Comparison of ENCODE assay signal across 1 mouse cellular context in the genomic region with DNA sequence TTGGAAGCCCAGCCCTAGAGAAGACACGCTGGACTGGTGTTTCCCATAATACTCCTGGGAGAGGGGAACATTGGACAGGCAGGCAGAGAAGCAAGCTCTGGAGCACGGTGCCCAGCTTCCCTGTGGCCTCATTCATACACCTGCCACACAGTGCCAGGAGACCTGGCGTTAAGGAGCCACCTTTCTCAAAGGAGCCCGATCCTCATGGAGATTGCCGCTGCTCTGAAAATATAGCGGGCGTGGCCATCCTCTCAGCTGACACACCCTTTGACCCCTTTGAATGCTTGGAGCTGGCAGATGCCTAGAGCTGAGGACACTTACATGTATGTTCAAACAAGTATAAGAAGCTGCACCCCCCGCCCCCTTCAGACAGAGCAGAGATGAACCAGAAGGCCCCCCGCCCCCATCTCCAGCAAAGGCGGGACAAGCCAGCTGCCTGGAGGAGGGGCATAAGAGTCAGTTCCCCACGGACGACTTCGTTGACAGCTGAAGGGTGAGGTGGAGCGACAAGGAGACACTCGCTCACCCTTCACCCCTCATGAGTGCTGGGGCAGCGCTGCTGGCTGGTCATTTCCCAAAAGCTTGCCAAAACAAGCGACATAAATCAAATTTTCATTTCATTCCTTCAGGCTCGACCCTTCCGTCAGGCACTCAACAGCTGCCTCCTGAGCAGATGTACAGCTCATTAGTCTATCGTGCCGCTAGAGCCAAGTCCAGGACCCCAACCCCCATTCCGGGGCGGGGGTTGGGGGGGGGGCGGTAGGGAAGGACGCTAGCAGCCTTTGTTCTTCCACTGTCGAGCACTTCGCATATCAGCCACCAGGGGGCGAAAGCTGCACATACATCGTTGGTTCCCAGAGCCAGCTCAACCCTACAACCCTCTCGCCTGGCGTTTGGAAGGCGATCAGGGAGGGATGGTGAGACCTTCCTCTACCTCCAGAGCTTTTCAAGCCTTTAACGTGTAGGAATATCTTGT.
TF ChIP-seq lines count a peak whose summit lies in the region.

No protein-coding gene starts in this region.

TF ChIP-seq in MEL, 35 proteins besides CTCF, POLR2A, EP300 and RAD21 (continued from another document):
- TF ChIP-seq SMC3 (IDR thresholded peaks at IDR 0.05; ENCODE audit: low read depth, low read length) (peak; percentile 77), ZNF384 (IDR thresholded peaks at IDR 0.05; ENCODE audit: low read depth, low read length) (no peak), ZC3H11A (IDR thresholded peaks at IDR 0.05; ENCODE audit: low read depth, low read length) (peak; percentile 64)
